Mouse (Mus musculus): ENCODE data around the gene Lzts2.

Lzts2 gene

GRCm38 (mm10) chr19:45048644-45049365, 34.6 kb downstream of the Lzts2 start:
- no peak for DNase-seq (ENCODE audit: low spot score in 2 of 2)

GRCm38 (mm10) chr19:45049523-45049922, 35.3 kb downstream of the Lzts2 start:
- DNase-seq (ENCODE audit: low spot score in 2 of 2) = no peak

GRCm38 (mm10) chr19:45053451-45053850, 39.2 kb downstream of the Lzts2 start:
- no peak for DNase-seq (ENCODE audit: low spot score in 2 of 2)

- DNase-seq (ENCODE audit: low spot score in 2 of 2) = no peak
Observed at GRCm38 (mm10) chr19:45054892-45055690, 40.9 kb downstream of the Lzts2 start.

- DNase-seq (ENCODE audit: low spot score in 2 of 2) = no peak
Observed at GRCm38 (mm10) chr19:45056364-45056763, 42.1 kb downstream of the Lzts2 start.

- DNase-seq (ENCODE audit: low spot score in 2 of 2) = no peak
Observed at GRCm38 (mm10) chr19:45056908-45057698, 42.9 kb downstream of the Lzts2 start.

- DNase-seq (ENCODE audit: low spot score in 2 of 2) = no peak
Observed at GRCm38 (mm10) chr19:45057724-45058112, 43.5 kb downstream of the Lzts2 start.

GRCm38 (mm10) chr19:45058113-45058839, 44.1 kb downstream of the Lzts2 start:
- peak; percentile 92 to 93 for DNase-seq (ENCODE audit: low spot score in 2 of 2)

- no peak for DNase-seq (ENCODE audit: low spot score in 2 of 2)
Observed at GRCm38 (mm10) chr19:45058841-45059240, 44.6 kb downstream of the Lzts2 start.

GRCm38 (mm10) chr19:45063565-45064292, 49.5 kb downstream of the Lzts2 start:
- DNase-seq (ENCODE audit: low spot score in 2 of 2) = peak in 1 of 2 experiments; percentile 52

GRCm38 (mm10) chr19:45065226-45065625, 51.0 kb downstream of the Lzts2 start:
- DNase-seq (ENCODE audit: low spot score in 2 of 2) = no peak

- DNase-seq (ENCODE audit: low spot score in 2 of 2) = no peak
Observed at GRCm38 (mm10) chr19:45067170-45067569, 53.0 kb downstream of the Lzts2 start.

- DNase-seq (ENCODE audit: low spot score in 2 of 2) = no peak
Observed at GRCm38 (mm10) chr19:45067758-45068510, 53.7 kb downstream of the Lzts2 start.

GRCm38 (mm10) chr19:45073871-45074542, 59.8 kb downstream of the Lzts2 start:
- DNase-seq (ENCODE audit: low spot score in 2 of 2) = peak; percentile 63 to 80

- peak; percentile 93 for DNase-seq (ENCODE audit: low spot score in 2 of 2)
Observed at GRCm38 (mm10) chr19:45074580-45075322, 60.5 kb downstream of the Lzts2 start, which contains the start of gene Kazald1. Kazald1 (plus strand) TSS chr19:45075241.

- DNase-seq (ENCODE audit: low spot score in 2 of 2) = no peak
Observed at GRCm38 (mm10) chr19:45075323-45076035, 61.3 kb downstream of the Lzts2 start.

- no peak for DNase-seq (ENCODE audit: low spot score in 2 of 2)
Observed at GRCm38 (mm10) chr19:45076036-45076575, 61.9 kb downstream of the Lzts2 start.
